ENCODE assay signal across 32 mouse cellular contexts in the genomic region with DNA sequence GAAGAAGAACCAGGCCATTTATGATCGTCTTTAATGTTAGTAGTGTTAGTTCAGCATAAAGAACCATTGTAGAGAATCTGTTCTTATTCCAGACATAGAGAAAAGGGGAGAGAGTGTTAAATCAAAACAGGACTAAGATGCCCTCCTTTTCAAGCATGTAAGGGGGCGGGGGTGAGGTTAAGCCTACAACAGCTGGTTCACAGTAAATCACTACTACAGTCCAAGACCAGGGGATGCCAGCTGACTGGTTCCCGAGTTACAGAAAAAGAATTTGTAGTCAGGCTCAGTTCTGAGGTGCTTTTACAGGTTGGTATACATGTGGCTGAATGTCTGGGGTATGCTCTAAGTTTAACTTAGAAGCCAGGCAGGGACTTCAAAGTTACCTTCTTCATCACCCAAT. TPM values are rescaled to one million over a fixed set of nuclear protein-coding genes. Genes with fewer than 3 reads are reported as not detected.
"Had no signal": no experiment of that assay in that cellular context is flagged by ENCODE, and none has a peak within 500 bp of the region (broad histone marks: within the 10 kb centered on the region; RNA-seq: fewer than 3 reads in every experiment).

No protein-coding gene starts in this region.

- DNase-seq: liver; liver, embryonic 13.5 days; liver, postnatal 0 days; lung, adult 18-20 months; lung, adult 2 months; lung, embryonic 14.5 days; lung, postnatal 10 days; lung, postnatal 14 days; lung, postnatal 36 days; lung, postnatal 4 days; midbrain, embryonic 14.5 days had no signal

- H3K27me3 ChIP-seq: limb, embryonic 12.5 days; limb, embryonic 13.5 days; limb, embryonic 15.5 days; liver, embryonic 12.5 days; liver, embryonic 13.5 days; liver, embryonic 15.5 days; lung, embryonic 15.5 days; megakaryocyte, embryonic 14.5 days; midbrain, embryonic 12.5 days; midbrain, embryonic 13.5 days; midbrain, embryonic 15.5 days; neural tube, embryonic 12.5 days had no signal

- H3K4me3 ChIP-seq: left cerebral cortex, adult 2 months; limb, embryonic 10.5 days; limb, embryonic 12.5 days; limb, embryonic 13.5 days; limb, embryonic 15.5 days; liver, embryonic 12.5 days; liver, embryonic 13.5 days; liver, embryonic 15.5 days; lung, embryonic 15.5 days; megakaryocyte, embryonic 14.5 days; midbrain, embryonic 10.5 days; midbrain, embryonic 12.5 days; midbrain, embryonic 13.5 days; midbrain, embryonic 15.5 days; neural tube, embryonic 12.5 days had no signal

- H3K36me3 ChIP-seq: liver, embryonic 12.5 days; liver, embryonic 13.5 days; liver, embryonic 15.5 days had no signal

- H3K4me2 ChIP-seq: limb, embryonic 12.5 days; limb, embryonic 13.5 days; limb, embryonic 15.5 days; liver, embryonic 11.5 days; liver, embryonic 12.5 days; liver, embryonic 13.5 days; liver, embryonic 15.5 days; lung, embryonic 14.5 days; lung, embryonic 15.5 days; midbrain, embryonic 11.5 days; midbrain, embryonic 12.5 days; midbrain, embryonic 13.5 days; midbrain, embryonic 15.5 days; neural tube, embryonic 12.5 days had no signal

RNA-seq across cellular contexts. Expression of gene Cfap69, which starts 12.0 kb away (rescaled TPM):
- total RNA-seq: megakaryocyte progenitor cell, adult 5-6 weeks; megakaryocyte, adult 5-6 weeks; megakaryocyte-erythroid progenitor cell, adult 5-6 weeks had no signal
- polyA plus RNA-seq: macrophage had no signal

RNA-seq across cellular contexts. Expression of gene Steap2, which starts 18.3 kb away (rescaled TPM):
- total RNA-seq: megakaryocyte progenitor cell, adult 5-6 weeks; megakaryocyte, adult 5-6 weeks; megakaryocyte-erythroid progenitor cell, adult 5-6 weeks; monocyte, adult 5-6 weeks had no signal
- polyA plus RNA-seq: macrophage had no signal
